Mouse (Mus musculus) lung, adult 2 months (tissue): Measurements from ENCODE around the gene Lhx9.

Experiments
- CTCF ChIP-seq: fragments of 200-500 bp; IDR thresholded peaks from 2 replicates; pipeline ENCODE4 v1.5.1; 2011; ENCODE audit warnings: mild to moderate bottlenecking, low read length, control low read depth; ENCODE audit not compliant: insufficient read depth
- POLR2A ChIP-seq: fragments of 200-500 bp; IDR thresholded peaks from 2 replicates; pipeline ENCODE4 v1.6.1; 2011; ENCODE audit warnings: low read depth, mild to moderate bottlenecking, control low read depth, low read length, borderline replicate concordance; ENCODE audit errors: extremely low read depth

GRCm38 (mm10) chr1:138847146-138847545 is 1.2 kb downstream of the Lhx9 start:
- TF ChIP-seq CTCF (no peak), POLR2A (no peak)
